Mouse (Mus musculus) embryonic stem cell, embryonic (primary cell): ENCODE data around the gene Prpf6.

Experiments used
- CTCF ChIA-PET, 4 experiments: fragments of 300-600 bp in 2 of 4; fragments of 350-600 bp in 2 of 4; sonication (Branson Sonifier 250); formaldehyde crosslinking; loops; one replicate each; lab custom pipeline; 2022; ENCODE audit warnings: inconsistent platforms in 2 of 4; lab: Charles Lee
- POLR2A ChIA-PET, 4 experiments: fragments of 300-600 bp in 2 of 4; fragments of 350-600 bp in 2 of 4; sonication (Branson Sonifier 250); formaldehyde crosslinking; loops; one replicate each; lab custom pipeline; 2022; ENCODE audit warnings: antibody characterized with exemption in 4 of 4, inconsistent platforms in 1 of 4; lab: Charles Lee

Prpf6 gene

DNA sequence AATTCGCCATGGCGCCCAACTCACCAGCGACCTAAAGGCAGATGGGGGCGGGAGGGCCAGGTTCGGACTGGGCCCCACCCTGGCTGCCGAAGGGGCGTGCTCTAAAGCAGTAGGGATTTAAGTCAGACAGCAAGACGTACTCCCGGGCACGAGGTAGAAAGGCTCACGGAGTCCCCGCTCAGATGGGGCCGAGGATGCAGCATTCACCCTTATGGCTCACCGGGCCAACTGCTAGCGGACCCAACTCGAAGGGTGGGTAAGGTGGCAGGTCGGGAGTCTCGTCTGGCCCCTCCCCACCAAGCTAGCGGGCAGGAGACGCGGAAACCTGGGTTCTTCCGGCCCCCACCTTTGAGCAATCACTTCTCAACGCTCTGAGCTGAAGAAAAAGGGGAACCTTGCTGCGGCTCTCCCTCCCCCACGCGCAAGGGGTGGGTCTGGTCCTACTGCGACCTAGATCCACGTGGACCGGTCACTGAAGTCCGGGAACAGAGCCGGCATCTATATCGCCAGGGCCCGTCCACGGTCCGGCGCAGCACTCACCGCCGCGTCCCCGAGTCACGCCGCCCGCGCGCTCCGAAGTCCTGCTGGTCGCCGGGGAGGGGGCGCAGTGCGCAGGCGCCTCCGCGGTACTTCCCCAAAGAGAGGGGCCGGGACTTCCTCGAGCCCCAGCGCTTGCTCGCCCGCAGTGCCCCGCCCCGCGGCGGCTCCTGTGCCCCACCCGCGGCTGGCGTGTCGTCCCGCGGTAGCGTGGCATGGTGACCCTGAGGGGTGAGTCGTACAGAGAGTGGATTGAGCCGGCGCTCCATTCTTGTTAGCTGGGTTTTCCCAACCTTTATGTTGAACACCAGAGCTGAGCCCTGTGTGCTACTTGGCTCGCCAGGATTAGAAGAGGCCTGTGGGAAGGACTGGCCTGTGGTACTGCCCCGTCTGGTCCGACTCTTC, 101.9 kb downstream of the Prpf6 start, which contains the start of gene Rgs19:
Rgs19 (minus strand) TSS at position 639 of the 942 bp plus-strand sequence.
- ChIA-PET POLR2A (interaction anchor here in 3 of 4 experiments (0.8 to 2.9 kb wide), 10 partner anchors 11 to 100 kb away, joined by 3 to 17 read pairs (median 5); partner anchors contain the start of genes Tcea2 (in 3 of the 3) and Sox18 (in 1 of the 3)), CTCF (interaction anchor here in 2 of 4 experiments (1.1 to 1.2 kb wide), 2 partner anchors 15 to 126 kb away, joined by 3 to 8 read pairs; no protein-coding TSS in a partner anchor)

DNA sequence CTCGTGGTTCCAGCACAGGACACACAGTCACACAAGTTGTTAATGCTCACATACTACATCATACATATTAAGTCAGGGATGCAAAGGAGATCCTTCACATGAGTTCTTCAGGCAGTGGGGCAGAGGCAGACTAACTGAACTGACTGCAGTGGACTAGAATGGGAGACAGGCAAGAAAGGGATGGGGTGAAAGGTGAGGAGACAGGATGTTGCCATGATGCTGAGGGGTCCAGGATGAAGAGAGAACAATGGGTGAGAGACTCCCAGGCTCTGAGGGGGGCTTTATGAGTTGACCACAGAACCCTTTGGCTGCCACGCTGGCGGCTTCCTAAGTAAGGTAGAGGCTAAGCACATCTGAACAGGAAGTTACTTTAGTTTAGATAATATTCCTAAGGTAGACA, 102.9 kb downstream of the Prpf6 start:
- POLR2A ChIA-PET = interaction anchor here in 2 of 4 experiments (1.1 to 2.9 kb wide), 4 partner anchors 14 to 93 kb away, joined by 3 to 17 read pairs (median 8); partner anchors contain the start of gene Tcea2 (in 1 of the 2)
- CTCF ChIA-PET = interaction anchor here in 1 of 4 experiments (1.2 kb wide), 1 partner anchor 16 kb away, joined by 8 read pairs; no protein-coding TSS in a partner anchor

DNA sequence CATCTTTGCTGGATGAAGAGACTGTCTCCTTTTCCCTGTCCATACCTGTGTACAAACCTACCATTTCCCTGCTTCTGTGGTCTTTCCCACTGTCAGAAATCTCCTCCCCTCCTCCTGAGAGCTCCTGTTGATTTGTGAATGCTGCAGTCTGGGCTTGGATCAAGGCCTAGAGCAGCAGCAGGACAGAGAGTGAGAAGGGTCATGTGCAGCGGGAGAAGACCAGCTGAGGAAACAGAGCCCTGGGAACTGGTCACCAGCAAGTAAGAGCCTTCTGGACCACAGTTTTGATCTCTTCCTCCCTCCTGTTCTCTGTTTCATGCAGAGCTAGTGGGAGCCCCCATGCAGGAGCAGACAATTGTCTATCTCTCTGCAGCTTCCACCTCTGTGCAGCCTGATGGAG, 104.1 kb downstream of the Prpf6 start:
- POLR2A ChIA-PET = interaction anchor here in 2 of 4 experiments (0.5 to 0.6 kb wide), 2 partner anchors 36 to 1211 kb away, joined by 3 to 5 read pairs; no protein-coding TSS in a partner anchor

DNA sequence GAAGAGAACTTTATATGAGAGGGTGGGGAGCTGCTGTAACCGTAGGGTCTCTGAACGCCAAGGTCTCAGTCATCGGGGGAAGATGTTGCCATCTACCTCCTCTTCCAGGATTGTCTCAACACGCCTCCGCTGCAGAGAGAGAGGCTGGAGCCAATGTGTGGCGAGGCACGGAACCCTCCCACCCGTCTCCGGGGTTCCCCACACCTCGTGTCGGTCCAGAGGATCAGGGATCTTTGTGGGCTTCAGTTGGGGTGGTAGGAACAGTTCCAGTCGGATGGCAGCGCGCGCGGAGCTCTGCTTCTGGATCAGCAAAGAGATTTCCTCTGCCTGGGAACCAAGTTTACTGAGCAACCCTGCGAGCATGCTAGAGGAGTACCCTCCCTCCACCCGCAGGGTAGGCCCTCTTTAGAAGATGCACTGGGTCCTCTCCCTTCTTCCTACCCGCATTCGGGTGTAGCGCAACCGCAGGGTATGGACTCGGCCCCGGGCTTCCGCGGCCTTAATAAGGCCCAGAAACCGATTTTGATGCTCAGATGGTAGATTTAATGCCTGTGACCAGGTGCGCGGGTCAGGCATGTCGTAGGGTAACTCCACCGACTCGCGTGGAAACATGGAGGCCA, 105.2 kb downstream of the Prpf6 start:
- ChIA-PET CTCF (interaction anchor here in 1 of 4 experiments (1.2 kb wide), 1 partner anchor 18 kb away, joined by 5 read pairs; no protein-coding TSS in a partner anchor), POLR2A (interaction anchor here in 3 of 4 experiments (0.6 to 1.7 kb wide), 8 partner anchors 17 to 429 kb away, joined by 3 to 4 read pairs (median 4); partner anchors contain the start of genes Polr3k (in 1 of the 3) and Tcea2 (in 1 of the 3))

More for the DNA sequence above, 104.1 kb downstream of the Prpf6 start:
- CTCF ChIA-PET = no interaction called here

DNA sequence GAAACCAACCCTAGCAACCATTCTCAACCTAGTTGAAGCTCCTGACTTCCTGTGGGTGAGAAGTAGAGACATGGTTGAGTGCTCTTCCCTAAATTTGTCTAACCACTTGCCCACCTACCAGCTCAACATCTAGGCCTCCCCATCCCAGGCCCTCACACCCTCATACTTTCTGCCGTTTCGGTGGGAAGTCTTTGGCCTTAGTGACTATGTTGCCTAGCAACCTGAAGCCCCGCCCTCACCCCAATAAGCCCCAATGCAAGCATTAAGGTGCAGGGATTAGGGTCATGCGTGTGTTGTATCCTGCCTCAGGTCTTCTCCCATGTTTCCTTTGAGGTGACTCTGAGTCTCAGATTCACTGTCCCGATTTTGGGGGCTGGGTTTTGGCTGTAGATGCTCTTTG, 106.6 kb downstream of the Prpf6 start, which contains the start of gene Lkaaear1:
Lkaaear1 (minus strand) TSS at position 202 of the 400 bp plus-strand sequence.
- ChIA-PET POLR2A (interaction anchor here in 3 of 4 experiments (0.8 to 1.4 kb wide), 4 partner anchors 9 to 39 kb away, joined by 3 to 4 read pairs (median 4); no protein-coding TSS in a partner anchor), CTCF (no interaction called here)
